Mouse (Mus musculus) embryonic facial prominence, embryonic 12.5 days (tissue): ENCODE results near the gene Cnn2. TPM values are rescaled to one million over a fixed set of nuclear protein-coding genes. Genes with fewer than 3 reads are reported as not detected.

Experiments
- ATAC-seq: fragments of 200-750 bp; cut with Nextera tagmentation; 2 replicates; pipeline ENCODE4 v1.8.0; 2017; ENCODE audit not compliant: insufficient number of reproducible peaks, insufficient read depth, low FRiP score, low TSS enrichment
- H3K27ac ChIP-seq: fragments of 300-500 bp; sonication (generic); 2 replicates; pipeline ENCODE4 v1.5.1; 2016; ENCODE audit warnings: mild to moderate bottlenecking
- H3K27me3 ChIP-seq: fragments of 300-500 bp; sonication (generic); 2 replicates; pipeline ENCODE4 v1.6.1; 2016; ENCODE audit warnings: mild to moderate bottlenecking, moderate library complexity
- H3K36me3 ChIP-seq: fragments of 300-500 bp; sonication (generic); 2 replicates; pipeline ENCODE4 v1.6.1; 2016; ENCODE audit warnings: mild to moderate bottlenecking
- H3K4me1 ChIP-seq: fragments of 300-500 bp; sonication (generic); 2 replicates; pipeline ENCODE4 v1.6.1; 2016
- H3K4me2 ChIP-seq: fragments of 300-500 bp; sonication (generic); replicated peaks from 2 replicates; pipeline ENCODE4 v1.6.1; 2016; ENCODE audit warnings: mild to moderate bottlenecking, moderate library complexity
- H3K4me3 ChIP-seq: fragments of 300-500 bp; sonication (generic); 2 replicates; pipeline ENCODE4 v1.5.1; 2016; ENCODE audit warnings: mild to moderate bottlenecking
- H3K9ac ChIP-seq: fragments of 300-500 bp; sonication (generic); 2 replicates; pipeline ENCODE4 v1.6.1; 2016; ENCODE audit warnings: mild to moderate bottlenecking, moderate library complexity
- H3K9me3 ChIP-seq: fragments of 300-500 bp; sonication (generic); 2 replicates; pipeline ENCODE4 v1.6.1; 2016; ENCODE audit warnings: mild to moderate bottlenecking, moderate library complexity
- WGBS: fragments of 180-500 bp; shearing (Covaris S2); methylation state at CpG from one replicate; pipeline ENCODE4 v1.1.7; 2016; 5-methylcytosine and 5-hydroxymethylcytosine counted together
- polyA plus RNA-seq: library from polyadenylated mRNA; unstranded; fragments of >200 nt; fragmentation: Nextera tagmentation; extraction: Ambion mirVana; gene quantifications from 2 replicates; pipeline ENCODE4 v1.2.1, GENCODE M21; 2016

Gene Cnn2
- polyA plus RNA-seq, 1 experiment from 2014 or later: 313 TPM

DNA sequence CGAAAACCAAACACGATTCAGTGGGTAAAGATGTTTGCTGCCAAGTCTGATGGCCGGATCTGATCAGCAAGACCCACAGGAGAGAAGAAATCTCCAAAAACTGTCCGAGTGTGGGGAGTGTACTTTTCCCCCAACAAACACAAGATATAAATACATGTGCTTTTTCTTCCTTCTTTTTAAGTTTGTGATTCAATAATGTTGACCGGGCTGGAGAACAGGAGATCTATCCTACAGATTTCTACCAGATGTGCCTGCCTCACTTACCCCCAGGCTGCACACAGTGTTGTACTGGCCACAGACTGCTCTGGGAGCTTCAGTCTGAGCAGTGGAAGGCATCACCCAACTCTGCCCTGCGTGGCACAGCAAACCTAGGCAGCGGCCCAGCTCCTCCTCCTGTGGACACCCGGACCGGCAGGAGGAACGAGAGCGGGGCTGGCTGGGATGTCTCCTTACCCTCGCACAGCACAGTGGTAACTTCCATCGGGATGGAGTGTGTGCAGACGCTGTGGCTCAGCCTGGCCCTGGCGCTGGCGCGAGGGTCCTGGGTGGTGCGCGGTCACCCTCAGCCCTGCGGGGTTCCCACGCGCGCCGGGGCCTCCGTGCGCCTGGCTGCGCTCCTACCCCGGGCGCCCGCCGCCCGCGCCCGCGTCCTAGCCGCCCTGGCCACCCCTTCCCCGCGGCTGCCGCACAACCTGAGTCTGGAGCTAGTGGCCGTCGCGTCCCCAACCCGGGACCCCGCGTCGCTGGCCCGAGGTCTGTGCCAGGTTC, 17.8 kb upstream of the Cnn2 start, which contains the start of gene Grin3b:
Gene Grin3b, plus strand, starts transcription at position 301 of the 768 bp plus-strand sequence.
- ATAC-seq: no peak
- H3K4me1 ChIP-seq: peaks cover 7% of the 10 kb centered on the region; the same call in 1 of the 2 replicates
- H3K27ac ChIP-seq: peak within 1 kb of the TSS; percentile 41; the same call in 1 of the 2 replicates
- peak within 1 kb of the TSS; percentile 87 for H3K4me2 ChIP-seq
- H3K27me3 ChIP-seq: peaks cover 19% of the 10 kb centered on the region; the same call in 1 of the 2 replicates
- H3K9ac ChIP-seq: peak within 1 kb of the TSS; percentile 69
- 6% methylated on average over 47 of the region's 47 CpGs for WGBS
- H3K36me3 ChIP-seq: peaks cover 46% of the 10 kb centered on the region
- H3K9me3 ChIP-seq: no peaks in the 10 kb centered on the region
- peak within 1 kb of the TSS; percentile 54 for H3K4me3 ChIP-seq

DNA sequence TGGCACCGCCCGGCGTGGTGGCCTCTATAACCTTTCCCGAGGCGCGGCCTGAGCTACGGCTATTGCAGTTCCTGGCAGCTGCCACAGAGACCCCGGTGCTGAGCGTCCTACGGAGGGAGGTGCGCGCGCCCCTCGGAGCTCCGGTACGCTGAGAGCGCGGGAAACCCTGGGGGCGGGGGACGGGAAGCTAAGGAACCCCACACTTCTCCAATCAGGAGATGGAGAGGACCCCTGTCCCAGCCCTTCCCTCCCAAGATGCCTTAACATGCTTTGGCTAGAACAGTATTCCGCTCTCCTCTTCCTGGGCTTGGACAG, 17.2 kb upstream of the Cnn2 start:
- Histone ChIP-seq H3K4me1 (peaks cover 7% of the 10 kb centered on the region; the same call in 1 of the 2 replicates), H3K4me3 (peak overlapping the region; percentile 54), H3K4me2 (peak overlapping the region; percentile 87), H3K27ac (peak overlapping the region; percentile 41; the same call in 1 of the 2 replicates), H3K36me3 (peaks cover 46% of the 10 kb centered on the region), H3K9ac (peak overlapping the region; percentile 69), H3K27me3 (peaks cover 19% of the 10 kb centered on the region; the same call in 1 of the 2 replicates), H3K9me3 (no peaks in the 10 kb centered on the region)
- no peak for ATAC-seq
- 3% methylated on average over 21 of the region's 21 CpGs for WGBS

DNA sequence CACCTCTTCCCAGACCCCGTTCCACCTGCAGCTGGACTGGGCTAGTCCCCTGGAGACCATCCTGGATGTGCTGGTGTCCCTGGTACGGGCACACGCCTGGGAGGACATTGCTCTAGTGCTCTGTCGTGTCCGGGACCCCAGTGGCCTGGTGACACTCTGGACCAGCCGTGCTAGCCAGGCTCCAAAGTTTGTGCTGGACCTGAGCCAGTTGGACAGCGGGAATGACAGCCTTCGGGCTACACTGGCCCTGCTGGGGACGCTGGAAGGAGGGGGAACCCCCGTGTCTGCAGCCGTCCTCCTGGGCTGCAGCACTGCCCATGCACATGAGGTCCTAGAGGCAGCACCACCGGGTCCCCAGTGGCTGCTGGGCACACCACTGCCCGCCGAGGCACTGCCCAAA, 15.6 kb upstream of the Cnn2 start:
- Histone ChIP-seq H3K4me2 (no peak overlapping the region), H3K4me3 (0 out of 2 replicates have a peak overlapping the region, but pooled peaks have one; percentile 5), H3K36me3 (peaks cover 46% of the 10 kb centered on the region), H3K27ac (no peak overlapping the region), H3K9ac (no peak overlapping the region), H3K9me3 (no peaks in the 10 kb centered on the region), H3K27me3 (peaks cover 16% of the 10 kb centered on the region; the same call in 1 of the 2 replicates), H3K4me1 (peaks cover 7% of the 10 kb centered on the region; the same call in 1 of the 2 replicates)
- no peak for ATAC-seq
- WGBS: 64% methylated on average over 14 of the region's 14 CpGs

DNA sequence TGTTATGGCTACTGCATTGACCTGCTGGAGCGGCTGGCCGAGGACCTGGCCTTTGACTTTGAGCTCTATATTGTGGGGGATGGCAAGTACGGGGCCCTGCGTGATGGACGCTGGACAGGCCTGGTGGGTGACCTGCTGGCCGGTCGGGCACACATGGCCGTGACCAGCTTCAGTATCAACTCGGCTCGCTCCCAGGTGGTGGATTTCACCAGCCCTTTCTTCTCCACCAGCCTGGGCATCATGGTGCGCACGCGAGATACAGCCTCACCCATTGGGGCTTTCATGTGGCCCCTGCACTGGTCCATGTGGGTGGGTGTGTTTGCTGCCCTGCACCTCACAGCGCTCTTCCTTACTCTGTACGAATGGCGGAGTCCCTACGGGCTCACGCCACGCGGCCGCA, 14.3 kb upstream of the Cnn2 start:
- Histone ChIP-seq H3K4me3 (no peak overlapping the region), H3K9ac (no peak overlapping the region), H3K9me3 (no peaks in the 10 kb centered on the region), H3K4me2 (no peak overlapping the region), H3K36me3 (peaks cover 51% of the 10 kb centered on the region), H3K4me1 (peaks cover 7% of the 10 kb centered on the region; the same call in 1 of the 2 replicates), H3K27me3 (peaks cover 16% of the 10 kb centered on the region; the same call in 1 of the 2 replicates), H3K27ac (no peak overlapping the region)
- no peak for ATAC-seq
- 91% methylated on average over 21 of the region's 21 CpGs for WGBS

DNA sequence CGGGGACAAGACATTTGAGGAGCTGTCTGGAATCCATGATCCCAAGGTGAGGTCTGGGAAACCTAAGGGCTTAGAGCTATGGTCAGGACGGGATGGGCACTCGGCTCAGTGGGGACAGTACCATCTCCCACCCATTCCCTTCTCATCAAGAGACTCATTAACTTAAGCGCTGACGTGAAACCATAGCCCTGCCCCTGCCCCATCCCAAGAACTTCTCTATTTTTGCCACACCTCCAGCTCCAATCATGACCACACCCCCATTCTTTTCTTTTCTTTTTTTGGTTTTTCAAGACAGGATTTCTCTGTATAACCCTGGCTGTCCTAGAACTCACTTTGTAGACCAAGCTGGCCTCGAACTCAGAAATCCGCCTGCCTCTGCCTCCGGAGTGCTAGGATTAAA, 13.7 kb upstream of the Cnn2 start:
- no peak overlapping the region for H3K4me3 ChIP-seq

DNA sequence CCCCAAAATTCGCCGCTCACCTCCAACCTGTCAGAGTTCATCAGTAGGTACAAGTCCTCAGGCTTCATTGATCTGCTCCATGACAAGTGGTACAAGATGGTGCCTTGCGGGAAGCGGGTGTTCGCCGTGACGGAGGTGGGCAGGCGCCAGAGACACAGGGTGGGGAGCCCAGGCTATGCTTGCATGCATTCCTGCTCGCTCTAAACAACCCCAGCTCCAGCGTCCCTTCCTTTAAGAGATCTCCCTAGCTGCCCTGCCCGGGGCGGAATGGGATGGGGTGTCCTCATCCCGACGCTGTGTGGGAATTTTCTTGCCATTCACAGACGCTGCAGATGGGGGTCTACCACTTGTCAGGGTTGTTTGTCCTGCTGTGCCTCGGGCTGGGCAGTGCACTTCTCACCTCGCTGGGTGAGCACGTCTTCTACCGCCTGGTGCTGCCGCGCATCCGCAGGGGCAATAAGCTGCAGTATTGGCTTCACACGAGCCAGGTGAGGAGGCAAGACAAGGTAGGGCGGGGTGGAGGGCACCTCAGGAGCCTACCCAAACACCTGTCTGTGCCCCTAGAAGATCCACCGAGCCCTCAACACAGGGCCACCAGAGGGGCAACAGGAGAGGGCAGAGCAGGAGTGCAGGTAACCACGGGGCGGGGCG, 12.2 kb upstream of the Cnn2 start:
- WGBS: 90% methylated on average over 28 of the region's 28 CpGs
- no peak for ATAC-seq
- peaks cover 6% of the 10 kb centered on the region; the same call in 1 of the 2 replicates for H3K27me3 ChIP-seq
- H3K4me2 ChIP-seq: no peak overlapping the region
- H3K9me3 ChIP-seq: no peaks in the 10 kb centered on the region
- no peak overlapping the region for H3K4me3 ChIP-seq
- H3K36me3 ChIP-seq: peaks cover 63% of the 10 kb centered on the region
- peaks cover 2% of the 10 kb centered on the region; the same call in 1 of the 2 replicates for H3K4me1 ChIP-seq
- H3K9ac ChIP-seq: no peak overlapping the region
- H3K27ac ChIP-seq: no peak overlapping the region

More for the DNA sequence above, 13.7 kb upstream of the Cnn2 start:
- Histone ChIP-seq H3K4me1 (peaks cover 7% of the 10 kb centered on the region; the same call in 1 of the 2 replicates), H3K27me3 (peaks cover 16% of the 10 kb centered on the region; the same call in 1 of the 2 replicates), H3K9ac (no peak overlapping the region), H3K4me2 (no peak overlapping the region), H3K36me3 (peaks cover 56% of the 10 kb centered on the region), H3K27ac (no peak overlapping the region), H3K9me3 (no peaks in the 10 kb centered on the region)
- ATAC-seq: no peak
- WGBS: 84% methylated on average over 8 of the region's 8 CpGs

DNA sequence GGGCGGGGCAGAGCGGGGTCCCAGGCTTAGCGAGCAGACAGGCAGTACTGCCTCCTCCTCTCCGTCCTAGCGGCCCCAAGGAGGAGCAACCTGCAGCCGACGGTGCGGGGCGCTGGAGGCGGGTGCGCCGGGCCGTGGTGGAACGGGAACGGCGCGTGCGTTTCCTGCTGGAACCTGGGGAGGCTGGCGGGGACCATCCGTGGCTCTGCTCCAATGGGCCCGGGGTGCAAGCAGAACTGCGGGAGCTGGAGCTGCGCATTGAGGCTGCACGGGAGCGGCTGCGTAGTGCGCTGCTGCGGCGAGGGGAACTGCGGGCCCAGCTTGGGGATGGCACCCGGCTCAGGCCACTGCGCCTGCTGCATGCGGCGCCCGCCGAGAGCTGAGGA, 11.7 kb upstream of the Cnn2 start:
- 78% methylated on average over 31 of the region's 36 CpGs for WGBS

DNA sequence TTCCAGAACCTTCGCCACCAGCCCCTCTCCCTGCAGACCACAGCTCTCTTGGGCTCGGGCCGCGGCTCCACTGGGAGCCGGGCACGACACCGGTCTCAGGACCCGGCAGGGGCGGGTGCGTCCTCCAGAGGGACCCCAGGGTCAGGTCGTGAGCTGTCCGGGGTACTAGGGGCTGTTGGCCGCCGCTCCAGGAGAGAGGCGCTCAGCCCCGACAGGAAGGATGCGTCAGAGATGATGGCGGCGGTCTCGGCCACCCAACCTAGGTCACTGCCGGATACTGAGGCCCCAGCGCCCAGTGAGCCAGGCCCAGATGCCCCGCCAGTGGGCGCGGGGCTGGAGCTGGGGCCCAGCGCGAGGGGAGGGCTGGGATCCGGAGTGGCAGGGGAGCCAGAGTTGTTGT, 11.1 kb upstream of the Cnn2 start:
- Histone ChIP-seq H3K4me2 (no peak overlapping the region), H3K4me1 (peaks cover 1% of the 10 kb centered on the region), H3K27me3 (no peaks in the 10 kb centered on the region), H3K36me3 (peaks cover 67% of the 10 kb centered on the region), H3K9ac (no peak overlapping the region), H3K27ac (no peak overlapping the region), H3K9me3 (no peaks in the 10 kb centered on the region), H3K4me3 (no peak overlapping the region)
- 84% methylated on average over 28 of the region's 28 CpGs for WGBS
- no peak for ATAC-seq

More for the DNA sequence above, 11.7 kb upstream of the Cnn2 start:
- no peak overlapping the region for H3K4me2 ChIP-seq
- H3K9ac ChIP-seq: no peak overlapping the region
- H3K4me1 ChIP-seq: no peaks in the 10 kb centered on the region
- H3K36me3 ChIP-seq: peaks cover 67% of the 10 kb centered on the region
- no peaks in the 10 kb centered on the region for H3K9me3 ChIP-seq
- peaks cover under 1% of the 10 kb centered on the region; the same call in 1 of the 2 replicates for H3K27me3 ChIP-seq
- no peak overlapping the region for H3K4me3 ChIP-seq
- no peak for ATAC-seq
- no peak overlapping the region for H3K27ac ChIP-seq

DNA sequence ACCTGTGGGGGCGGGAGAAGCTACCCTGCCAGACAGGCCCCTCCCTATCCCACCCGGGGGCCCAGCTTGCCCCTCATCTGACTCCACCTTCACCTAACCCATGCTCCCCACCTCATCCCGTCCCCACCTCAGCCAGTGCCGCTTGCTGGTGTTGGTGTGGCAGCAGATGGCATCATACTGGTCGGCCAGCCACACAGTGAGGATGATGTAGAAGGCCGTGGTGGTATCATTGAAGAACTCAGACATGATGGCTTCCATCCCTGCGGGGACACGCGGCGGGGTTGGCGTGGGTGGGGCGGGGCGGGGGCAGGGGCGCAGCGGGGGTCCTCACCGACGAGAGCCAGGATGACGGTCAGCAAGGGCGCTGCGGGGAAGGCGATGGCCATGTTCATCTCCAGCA, 10.3 kb upstream of the Cnn2 start:
- Histone ChIP-seq H3K9me3 (no peaks in the 10 kb centered on the region), H3K4me2 (no peak overlapping the region), H3K27ac (no peak overlapping the region), H3K4me3 (no peak overlapping the region), H3K9ac (no peak overlapping the region), H3K27me3 (no peaks in the 10 kb centered on the region), H3K36me3 (peaks cover 67% of the 10 kb centered on the region), H3K4me1 (peaks cover 8% of the 10 kb centered on the region)
- 95% methylated on average over 20 of the region's 21 CpGs for WGBS
- ATAC-seq: no peak

DNA sequence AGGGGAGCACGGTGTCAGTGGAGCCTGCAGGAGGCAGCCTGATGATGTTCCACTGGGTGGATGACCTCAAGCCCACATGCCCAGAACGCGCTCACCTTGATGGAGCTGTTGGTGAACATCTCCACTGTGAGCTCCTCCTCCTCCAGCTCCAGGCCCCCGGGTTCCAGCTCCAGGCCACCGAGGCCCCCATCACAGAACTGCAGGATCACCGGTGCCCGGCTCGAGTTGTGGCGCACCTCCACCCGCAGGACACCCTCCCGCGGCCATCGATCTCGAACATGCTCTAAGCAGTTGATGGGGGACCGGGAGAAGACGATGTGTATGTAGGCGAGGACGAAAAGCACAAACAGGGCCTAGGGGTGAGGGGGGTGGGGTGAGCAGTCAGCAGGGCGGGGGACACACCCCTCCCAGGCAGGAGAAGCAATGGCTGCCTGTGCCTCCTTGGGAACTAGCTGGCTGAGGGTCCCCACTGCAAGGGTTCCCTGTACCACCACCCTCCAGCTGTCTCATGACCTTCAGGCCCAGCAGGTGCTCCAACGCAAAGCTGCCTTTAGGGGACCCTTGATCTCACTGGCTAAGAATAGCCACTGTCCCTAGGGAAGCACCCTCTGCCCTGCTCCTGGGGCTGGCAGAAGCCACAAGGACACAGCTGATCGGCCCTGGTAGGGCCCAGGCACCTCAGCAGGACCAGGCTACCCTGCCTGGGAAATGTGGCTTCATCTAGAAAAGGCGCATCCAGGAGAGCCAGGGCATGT, 8.8 kb upstream of the Cnn2 start:
- Histone ChIP-seq H3K27ac (no peak overlapping the region), H3K4me2 (no peak overlapping the region), H3K9me3 (no peaks in the 10 kb centered on the region), H3K4me3 (no peak overlapping the region), H3K27me3 (no peaks in the 10 kb centered on the region), H3K4me1 (peaks cover 14% of the 10 kb centered on the region), H3K9ac (0 out of 2 replicates have a peak overlapping the region, but pooled peaks have one; percentile 12), H3K36me3 (peaks cover 61% of the 10 kb centered on the region)
- WGBS: 91% methylated on average over 22 of the region's 22 CpGs
- no peak for ATAC-seq

DNA sequence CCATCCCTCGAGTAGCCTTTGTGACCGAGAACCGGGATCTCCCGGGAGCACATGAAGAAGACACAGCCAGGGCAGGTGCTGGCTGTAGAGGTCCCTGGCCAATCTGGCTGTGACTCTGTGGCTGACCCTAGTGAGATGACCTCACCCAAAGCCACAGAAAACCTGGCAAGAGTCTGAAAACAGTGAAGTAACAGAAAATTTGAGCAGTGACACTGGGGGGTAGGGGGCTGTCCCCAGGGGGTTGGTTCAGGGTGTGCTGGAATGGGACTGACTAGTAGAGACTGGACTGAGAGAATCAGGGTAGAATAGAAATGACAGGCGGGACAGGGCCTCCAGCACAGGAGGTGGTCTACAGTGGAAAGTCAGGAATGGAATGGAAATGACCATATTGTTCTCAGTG, 5.2 kb upstream of the Cnn2 start:
- Histone ChIP-seq H3K27me3 (no peaks in the 10 kb centered on the region), H3K27ac (peak overlapping the region; percentile 93; the same call in 1 of the 2 replicates), H3K9ac (peak overlapping the region; percentile 87), H3K4me2 (peak overlapping the region; percentile 90), H3K9me3 (no peaks in the 10 kb centered on the region), H3K4me1 (peaks cover 39% of the 10 kb centered on the region), H3K36me3 (peaks cover 25% of the 10 kb centered on the region), H3K4me3 (peak overlapping the region; percentile 76)
- 74% methylated on average over 5 of the region's 5 CpGs for WGBS
- ATAC-seq: no peak
